Mouse (Mus musculus): ENCODE data around the gene Olfr736.

Olfr736 gene

DNA sequence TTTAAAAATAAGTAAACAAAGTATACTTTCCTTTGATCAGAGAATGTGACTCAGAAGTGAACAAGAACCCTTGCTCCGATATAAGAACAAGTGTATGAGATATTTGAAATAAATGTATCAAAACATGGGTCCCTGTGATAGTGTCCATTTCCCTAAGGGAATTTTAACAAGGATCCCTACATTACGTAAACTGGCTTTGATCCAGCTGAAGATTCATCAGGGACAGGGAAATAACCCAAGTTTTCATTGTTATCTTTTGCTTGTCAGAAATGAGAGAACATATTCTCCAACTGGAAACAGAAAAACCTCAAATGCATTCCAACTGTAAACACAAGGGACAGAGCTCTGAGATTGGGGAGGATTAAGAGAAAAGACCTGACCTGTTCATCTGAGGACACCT is at the start of gene Olfr736:
Gene Olfr736, plus strand, starts transcription at position 301 of the 400 bp plus-strand sequence.
- no peak for DNase-seq (ENCODE audit: low spot score)

DNA sequence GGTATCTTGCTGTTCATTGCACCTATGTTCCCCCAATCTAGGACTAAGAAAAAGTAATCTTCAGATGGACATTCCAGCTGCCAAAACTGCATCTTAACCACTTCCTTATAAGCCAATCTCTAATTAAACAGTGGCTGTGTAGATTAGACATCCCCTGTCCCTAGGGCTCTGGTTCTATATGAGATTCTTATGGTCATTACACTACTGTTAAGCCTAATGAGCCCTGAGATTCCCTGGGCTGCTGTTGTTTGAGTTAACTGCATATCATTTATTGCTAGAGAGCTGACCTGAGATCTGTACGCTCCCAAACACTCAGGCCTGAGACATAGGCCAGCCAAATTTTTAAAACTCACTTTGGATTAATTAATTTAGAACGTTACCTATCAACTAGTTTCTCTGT is 32.2 kb upstream of the Olfr736 start, which contains the start of gene Olfr735:
Gene Olfr735, minus strand, starts transcription at position 77 of the 400 bp plus-strand sequence.
- no peak for DNase-seq (ENCODE audit: low spot score)

GRCm38 (mm10) chr14:50352438-50352837 is 28.5 kb upstream of the Olfr736 start:
- peak; percentile 18 for DNase-seq (ENCODE audit: low spot score)

DNA sequence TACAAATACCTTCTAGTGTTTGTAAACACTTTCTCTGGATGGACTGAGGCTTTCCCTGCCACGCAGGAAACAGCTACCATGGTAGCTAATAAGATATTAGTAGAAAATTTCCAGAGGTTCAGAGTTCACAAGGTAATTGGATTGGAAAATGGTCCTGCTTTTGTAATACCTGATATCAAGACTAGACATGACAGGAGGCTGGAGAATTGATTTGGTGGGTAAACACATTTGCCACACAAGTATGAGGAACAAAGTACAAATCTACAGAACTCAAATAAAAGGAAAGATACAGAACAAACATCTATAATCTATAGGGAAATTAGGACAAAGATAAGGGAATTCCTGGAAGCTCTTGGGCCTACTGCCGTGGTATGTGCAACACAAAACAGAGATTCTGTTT is 24.2 kb upstream of the Olfr736 start:
- DNase-seq (ENCODE audit: low spot score), result no peak

- DNase-seq (ENCODE audit: low spot score), result no peak
Observed at GRCm38 (mm10) chr14:50357593-50357992, 23.4 kb upstream of the Olfr736 start, which contains the start of gene Tlr11. Tlr11 (plus strand) TSS chr14:50357914.

DNA sequence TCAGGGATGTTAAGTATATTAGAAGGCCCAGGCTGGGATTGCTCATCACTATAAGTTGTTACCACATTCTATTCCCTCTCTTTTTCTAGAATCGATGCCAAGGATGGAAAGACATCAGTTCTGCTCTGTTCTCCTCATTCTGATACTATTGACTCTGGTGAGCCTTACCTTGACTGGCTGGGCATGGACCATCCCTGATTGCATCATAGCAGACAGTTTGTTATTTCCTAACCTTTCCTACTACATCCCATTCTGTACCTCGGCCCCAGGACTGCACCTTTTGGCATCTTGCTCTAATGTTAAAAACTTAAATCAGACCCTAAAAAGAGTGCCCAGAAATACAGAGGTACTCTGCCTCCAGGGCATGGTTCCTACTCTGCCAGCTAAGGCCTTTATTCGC is 20.5 kb upstream of the Olfr736 start:
- DNase-seq (ENCODE audit: low spot score), result no peak

GRCm38 (mm10) chr14:50363561-50363960 is 17.4 kb upstream of the Olfr736 start:
- DNase-seq (ENCODE audit: low spot score), result no peak

DNA sequence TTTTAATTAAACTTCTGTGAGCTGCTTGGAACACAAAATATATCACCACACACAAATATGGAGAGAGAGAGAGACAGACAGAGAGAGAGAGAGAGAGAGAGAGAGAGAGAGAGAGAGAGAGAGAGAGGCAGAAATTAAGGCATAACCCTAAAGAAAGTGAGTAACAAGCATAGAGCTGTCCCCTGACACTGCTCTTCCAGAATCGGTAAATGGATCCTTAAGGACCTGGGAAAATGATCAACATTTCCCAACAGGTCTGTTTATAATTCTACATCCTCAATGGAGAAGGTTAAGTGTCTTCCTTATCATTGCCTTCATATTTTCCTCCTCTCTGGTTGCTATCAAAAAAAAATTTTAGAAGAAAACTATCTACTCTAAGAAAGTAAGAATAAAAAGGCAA is 26.3 kb downstream of the Olfr736 start, which contains the start of gene Olfr738:
Gene Olfr738, plus strand, starts transcription at position 301 of the 400 bp plus-strand sequence.
- DNase-seq (ENCODE audit: low spot score), result no peak

GRCm38 (mm10) chr14:50418326-50418725 is 37.4 kb downstream of the Olfr736 start, which contains the start of gene Olfr739:
Olfr739 (plus strand) TSS chr14:50418626.
- no peak for DNase-seq (ENCODE audit: low spot score)

Data from embryo, embryonic 10.5 days (tissue).